Mouse (Mus musculus) naive thymus-derived CD4-positive, alpha-beta T cell, adult 2 months (primary cell): ENCODE measurements around the gene Fam234a.
"Not testable (repeated sequence)": the region's sequence is repeated elsewhere in the genome, so short reads cannot be mapped to it uniquely, and the experiment has no call there.

Experiments
- DNase-seq: peaks from one replicate; pipeline ENCODE4 v3.0.0-alpha.2; 2011; ENCODE audit warnings: low read depth

The Fam234a gene

DNA sequence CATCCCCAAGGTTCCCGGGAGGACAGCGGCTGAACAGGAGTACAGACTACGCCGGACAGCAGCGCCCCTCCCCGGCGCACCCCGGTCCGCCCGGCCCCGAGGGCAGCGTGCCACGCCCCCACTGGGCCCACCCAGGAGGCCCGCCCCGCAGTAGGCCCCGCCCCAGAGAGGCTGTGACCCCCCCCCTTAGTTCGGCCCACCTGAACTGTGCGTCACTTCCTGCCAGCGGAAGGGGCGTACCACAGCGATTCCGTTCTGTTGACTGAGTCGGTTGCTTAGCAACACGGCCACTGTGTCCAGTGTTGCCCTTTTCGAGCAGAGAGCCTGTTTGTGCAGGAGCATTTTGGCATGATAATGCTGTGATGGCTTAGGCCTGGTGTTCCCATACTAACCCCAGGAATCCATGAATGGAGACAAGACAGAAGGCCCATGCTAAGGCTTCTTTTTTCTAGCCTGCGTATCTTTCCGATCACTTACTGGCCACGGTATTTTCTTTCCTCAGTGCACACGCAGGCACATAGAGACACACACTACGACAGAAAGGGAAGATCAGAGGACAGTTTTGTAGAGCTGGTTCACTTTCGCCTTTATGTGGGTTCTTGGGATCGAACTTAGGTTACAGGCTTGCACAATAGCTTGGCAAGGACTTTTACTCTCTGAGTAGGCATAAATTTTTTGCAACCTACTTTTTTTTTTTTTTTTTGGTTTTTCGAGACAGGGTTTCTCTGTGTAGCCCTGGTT lies at the start of gene Fam234a:
Fam234a (minus strand) TSS at position 142 of the 741 bp plus-strand sequence.
- peak; percentile 96 for DNase-seq

DNA sequence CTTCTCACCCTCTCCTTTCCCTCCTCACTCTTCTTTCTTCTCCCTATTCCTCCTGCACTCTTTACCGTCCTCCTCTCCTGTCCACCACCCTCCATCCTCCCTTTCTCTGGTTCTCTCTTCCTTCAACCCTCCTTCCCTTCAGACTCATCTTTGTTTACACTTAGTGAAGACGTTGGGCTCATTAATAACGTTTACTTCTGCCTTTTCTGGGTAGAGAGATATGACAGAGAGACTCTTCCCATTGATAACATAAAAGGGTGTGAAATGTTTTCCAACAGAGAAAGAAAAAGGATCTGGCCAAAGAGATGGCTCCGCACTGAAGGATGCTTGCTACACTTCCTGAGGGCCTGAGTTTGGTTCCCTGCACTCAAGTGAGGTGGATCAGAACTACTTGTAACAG lies 45.4 kb upstream of the Fam234a start:
- DNase-seq, result no peak

DNA sequence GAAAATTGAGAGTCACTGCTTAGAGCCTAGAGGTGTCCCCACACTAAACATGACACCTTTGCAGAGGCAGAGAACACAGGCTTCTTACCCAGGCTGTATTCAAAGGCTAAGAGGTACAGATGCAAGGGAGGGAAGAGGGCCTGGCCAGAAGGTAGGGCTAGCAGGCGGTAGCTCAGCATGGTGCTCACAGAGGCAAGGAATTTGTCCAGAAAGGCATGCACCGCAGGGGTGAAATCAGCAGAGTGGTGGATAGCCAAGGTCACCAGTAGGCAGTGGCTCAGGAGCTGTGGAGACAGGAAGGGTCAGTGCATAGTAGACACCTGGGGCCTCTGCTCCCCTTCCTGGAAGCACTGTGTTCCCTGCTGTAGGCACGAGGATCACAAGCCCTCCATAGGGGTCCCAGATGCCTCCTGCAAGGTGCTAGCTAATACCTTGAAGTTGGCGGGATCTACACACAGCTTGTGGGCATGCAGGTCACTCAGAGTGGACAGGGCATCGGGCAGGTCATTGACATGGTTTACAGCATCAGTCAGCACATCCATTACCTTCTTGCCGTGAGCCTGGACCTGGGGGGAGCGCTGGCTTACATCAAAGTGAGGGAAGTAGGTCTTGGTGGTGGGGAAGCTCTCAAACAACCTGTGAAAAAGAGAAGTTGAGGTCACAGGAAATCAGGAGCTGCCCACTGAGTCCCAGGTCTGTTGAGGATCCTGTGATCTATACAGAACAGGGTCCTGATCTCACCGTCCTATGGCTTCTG lies 42.3 kb upstream of the Fam234a start:
- DNase-seq, result no peak

DNA sequence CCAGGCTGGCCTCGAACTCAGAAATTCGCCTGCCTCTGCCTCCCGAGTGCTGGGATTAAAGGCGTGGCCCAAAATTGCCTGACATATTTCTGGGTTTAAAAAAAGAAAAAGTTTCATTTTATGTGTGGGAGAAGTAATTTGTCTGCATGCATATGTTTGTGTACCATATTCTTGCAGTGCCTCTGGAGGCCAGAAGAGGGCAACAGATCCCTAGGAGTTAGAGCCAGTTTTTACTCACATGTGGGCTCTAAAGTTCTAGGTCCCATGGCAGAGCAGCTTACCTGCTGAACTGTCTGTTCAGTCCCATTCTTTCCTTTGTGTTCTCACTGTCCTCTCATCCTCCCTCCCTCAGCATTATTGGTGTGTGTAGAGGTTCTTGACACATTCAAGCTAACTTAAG lies 32.7 kb upstream of the Fam234a start:
- peak; percentile 70 for DNase-seq

DNA sequence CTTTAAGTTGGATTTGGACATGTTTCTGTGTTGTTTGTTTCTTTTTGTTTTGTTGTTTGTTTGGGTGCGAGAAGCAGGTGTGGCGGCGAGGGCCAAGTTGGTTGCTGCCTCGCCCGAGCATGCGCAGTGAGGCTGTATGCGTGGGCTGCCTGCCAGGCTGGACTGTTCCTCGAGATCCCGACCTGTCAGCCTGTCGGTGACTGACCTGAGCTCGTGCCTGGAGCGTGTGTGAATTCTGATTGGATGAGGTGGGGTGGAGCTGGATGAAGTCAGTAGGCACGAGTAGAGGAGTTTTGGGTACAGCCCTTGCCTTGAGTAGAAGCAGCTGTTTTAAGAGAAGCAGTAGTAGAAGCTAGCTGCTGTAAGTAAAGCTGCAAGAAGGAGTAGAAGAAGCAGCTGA lies 31.9 kb upstream of the Fam234a start:
- DNase-seq, result no peak

DNA sequence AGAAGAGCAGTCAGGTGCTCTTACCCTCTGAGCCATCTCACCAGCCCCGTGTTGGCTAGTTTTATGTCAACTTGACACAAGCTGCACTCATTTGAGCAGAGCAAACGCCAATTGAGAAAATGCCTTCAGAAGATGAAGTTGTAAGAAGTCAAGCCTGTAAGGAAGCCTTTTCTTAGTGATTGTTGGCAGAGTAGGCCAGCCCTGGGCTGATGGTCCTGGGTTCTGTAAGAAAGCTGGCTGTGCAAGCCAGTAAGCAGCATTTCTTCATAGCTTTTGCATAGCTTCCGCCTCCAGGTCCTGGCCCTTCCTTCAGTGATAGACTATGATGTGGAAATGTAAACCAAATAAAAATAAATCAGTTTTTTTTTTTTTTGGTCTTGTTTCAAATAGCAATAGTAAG lies 28.5 kb upstream of the Fam234a start:
- DNase-seq, result no peak

DNA sequence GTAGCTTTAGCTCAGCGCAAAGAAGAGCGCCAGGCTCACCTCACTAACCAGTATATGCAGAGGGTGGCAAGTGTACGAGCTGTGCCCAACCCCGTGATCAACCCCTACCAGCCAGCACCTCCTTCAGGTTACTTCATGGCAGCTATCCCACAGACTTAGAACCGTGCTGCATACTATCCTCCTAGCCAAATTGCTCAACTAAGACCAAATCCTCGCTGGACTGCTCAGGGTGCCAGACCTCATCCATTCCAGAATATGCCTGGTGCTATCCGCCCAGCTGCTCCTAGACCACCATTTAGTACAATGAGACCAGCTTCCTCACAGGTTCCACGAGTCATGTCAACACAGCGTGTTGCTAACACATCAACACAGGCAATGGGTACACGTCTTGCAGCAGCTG lies 25.5 kb upstream of the Fam234a start:
- DNase-seq, result not testable (repeated sequence)

DNA sequence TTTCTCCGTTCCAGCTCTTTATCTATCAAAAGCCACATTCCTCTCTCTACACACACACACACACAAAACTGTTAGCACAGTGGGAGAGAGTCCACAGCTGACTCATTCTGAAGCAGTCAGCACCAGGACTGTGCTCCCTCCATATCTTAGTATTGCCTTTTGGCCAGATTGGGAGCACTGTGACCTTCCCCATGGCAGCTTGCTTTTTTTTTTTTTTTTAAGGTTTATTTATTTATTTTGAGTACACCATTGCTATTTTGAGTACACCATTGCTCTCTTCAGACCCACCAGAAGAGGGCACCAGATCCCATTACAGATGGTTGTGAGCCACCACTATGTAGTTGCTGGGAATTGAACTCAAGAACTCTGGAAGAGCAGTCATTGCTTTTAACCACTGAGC lies 24.8 kb upstream of the Fam234a start:
- DNase-seq, result peak; percentile 32

DNA sequence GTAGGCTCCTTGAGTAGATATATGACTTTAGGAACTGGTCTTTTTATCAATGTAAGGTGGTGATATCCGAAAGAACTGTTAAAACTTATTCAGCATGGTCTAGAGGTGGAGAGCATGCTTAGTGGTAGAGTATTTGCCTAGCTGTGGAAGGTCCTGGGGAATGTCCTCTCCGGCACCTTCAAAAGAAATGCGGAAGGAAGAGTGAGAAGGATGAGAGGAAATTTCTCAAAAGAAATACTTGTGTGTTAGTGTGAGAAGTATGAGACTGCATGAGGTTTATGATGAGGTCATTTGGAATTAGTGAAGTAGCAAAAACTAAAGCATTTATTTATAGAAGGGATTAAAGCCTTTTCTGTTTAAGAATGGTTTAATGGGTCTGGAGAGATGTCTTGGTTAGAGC lies 18.3 kb upstream of the Fam234a start:
- DNase-seq, result no peak

DNA sequence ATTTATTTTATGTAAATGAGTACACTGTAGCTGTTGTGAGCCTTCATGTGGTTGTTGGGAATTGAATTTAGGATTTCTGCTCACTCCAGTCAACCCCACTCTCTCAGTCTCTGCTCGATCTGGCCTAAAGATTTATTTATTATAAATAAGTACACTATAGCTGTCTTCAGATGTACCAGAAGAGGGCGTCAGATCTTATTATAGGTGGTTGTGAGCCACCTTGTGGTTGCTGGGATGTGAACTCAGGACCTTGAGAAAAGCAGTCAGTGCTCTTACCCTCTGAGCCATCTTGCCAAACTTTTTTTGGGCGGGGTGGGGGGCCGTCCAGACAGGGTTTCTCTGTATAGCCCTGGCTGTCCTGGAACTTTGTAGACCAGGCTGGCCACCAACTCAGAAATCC lies 17.8 kb upstream of the Fam234a start:
- peak; percentile 38 for DNase-seq

DNA sequence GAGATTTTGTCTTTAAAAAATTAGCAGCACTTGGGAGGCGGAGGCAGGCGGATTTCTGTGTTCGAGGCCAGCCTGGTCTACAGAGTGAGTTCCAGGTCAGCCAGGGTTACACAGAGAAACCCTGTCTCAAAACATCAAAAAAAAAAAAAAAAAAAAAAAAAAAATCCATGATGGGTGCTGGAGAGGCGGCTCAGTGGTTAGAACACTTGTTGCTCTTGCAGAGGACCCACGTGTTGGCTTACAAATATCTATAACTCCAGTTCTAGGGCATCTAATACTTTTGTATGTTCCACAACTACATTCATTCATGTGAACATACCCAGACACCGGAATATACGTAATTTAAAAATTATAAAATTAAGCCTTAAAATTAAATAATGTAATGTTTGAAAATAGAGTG lies 11.3 kb upstream of the Fam234a start:
- no peak for DNase-seq

DNA sequence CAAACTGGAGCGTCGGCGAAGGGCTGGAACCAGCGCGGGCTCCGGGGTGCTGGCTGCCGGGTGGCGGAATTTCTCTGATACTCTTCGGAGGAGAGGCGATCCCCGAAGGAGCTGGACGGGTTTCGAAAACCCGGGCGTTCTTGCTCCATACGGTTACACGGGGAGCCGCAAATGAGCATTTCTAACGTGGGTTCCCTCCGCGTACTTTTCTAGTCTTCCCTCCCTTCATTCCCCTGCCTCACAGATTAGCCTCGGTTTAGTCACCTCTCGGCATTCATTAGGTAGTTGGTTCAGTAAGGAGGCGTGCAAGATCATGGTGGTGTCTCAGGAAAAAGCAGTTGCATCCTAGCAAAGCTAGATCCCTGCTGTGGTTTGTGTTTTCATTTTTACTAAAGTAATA lies 9.4 kb upstream of the Fam234a start:
- DNase-seq, result no peak

DNA sequence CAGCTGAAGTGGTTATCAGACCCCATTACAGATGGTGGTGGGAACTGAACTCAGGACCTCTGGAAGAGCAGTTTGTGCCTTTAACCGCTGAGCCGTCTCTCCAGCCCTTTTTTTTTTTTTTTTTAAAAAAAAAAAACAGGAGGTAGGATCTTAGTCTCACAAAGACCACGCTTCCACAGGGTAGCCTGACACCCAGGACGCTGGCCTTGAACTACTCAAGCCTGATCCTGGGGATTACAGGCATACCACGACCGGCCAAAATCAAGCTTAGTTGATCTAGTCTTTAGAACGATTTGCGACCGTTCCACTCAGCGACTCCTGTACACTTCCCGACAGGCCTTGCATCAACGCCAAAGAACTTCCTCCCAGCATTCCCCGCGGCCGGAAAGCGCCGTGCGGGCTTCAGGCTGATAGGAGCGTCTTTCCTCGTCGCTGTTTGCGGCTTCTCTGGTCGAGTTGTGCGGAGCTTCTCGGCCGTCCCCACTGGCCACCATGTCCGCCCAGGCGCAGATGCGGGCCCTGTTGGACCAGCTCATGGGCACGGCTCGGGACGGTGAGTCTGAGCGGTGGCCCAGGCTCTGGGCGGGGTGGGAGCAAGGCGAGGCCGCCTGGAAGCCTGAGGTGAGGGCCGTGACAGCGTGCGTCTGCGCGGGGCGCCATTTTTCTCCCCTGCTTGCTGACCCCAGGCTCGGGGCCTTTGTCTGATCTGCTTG lies 8.7 kb upstream of the Fam234a start, which contains the start of gene Luc7l:
Luc7l (plus strand) TSS at position 358 of the 713 bp plus-strand sequence.
- peak; percentile 92 for DNase-seq

DNA sequence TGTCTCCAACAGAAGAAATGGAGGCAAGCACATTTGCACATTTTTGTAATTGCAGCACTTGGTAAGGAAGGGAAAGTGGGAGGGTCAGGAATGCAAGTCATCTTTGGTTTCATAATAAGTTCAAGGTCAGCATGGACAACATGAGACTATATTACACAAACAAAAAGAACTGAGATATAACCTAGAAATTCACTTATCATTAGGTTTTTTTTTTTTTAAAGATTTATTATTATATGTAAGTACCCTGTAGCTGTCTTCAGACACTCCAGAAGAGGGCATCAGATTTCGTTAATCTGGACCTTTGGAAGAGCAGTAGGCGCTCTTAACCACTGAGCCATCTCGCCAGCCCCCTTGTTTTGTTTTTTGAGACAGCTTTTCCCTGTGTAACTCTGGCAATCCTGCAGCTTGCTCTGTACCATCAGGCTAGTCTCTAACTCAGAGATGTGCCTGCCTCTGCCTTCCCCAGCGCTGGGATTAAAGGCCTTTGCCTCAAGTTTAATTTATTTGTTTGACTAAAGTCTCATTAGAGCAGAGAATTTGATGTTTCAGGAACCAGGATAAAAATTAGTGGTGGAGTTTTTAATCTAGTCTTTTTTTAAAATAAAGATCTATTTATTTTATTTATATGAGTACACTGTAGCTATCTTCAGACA lies 8.0 kb upstream of the Fam234a start:
- no peak for DNase-seq

DNA sequence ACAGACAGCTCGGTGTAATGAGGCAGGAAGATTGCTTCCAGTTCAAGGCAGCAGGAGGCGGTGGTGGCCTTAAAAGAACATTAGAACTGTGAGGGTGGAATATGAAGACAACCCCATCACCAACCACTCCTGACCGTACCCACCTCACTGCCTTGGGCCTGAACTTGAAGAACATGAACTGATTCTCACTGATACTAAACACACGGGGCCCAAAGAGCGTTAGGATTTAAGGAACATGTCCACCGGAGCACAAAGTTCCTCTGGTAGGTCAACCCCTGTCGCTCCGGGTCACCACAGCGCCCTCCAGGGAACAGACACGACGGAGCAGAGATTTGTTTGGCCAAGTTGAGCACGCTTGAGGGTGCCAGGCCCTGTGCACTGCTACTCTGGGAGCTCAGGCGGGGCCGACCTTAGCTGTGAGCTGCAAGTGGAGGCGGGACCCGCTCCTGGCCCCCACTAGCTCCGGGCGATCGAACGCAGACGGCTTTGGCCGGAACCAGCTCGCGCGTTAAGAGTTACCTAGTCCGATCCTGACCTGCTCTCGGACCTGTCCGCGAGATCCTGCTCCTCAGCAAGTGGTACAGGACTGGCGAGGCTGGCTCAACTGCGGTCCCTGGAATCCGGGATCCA lies 456 bp downstream of the Fam234a start:
- peak; percentile 83 for DNase-seq

DNA sequence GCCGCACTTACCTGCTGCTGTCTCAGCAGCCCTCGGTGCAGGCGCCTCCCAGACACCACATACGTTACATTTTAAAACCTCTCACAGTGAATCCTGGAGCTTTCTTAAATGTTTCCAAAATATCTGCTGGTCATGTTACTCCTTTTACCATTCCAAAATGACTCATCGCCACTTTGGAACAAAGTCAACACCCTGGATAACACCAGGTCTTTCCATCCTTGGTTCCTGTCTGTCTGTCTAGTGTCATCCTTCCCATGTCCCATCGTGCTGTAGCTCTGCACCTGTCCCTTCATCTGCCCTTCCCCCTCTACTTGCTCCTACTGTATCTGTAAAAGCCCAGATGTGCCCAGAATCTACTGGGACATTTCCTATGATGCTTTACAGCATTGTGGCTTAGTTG lies 3.1 kb downstream of the Fam234a start:
- no peak for DNase-seq

DNA sequence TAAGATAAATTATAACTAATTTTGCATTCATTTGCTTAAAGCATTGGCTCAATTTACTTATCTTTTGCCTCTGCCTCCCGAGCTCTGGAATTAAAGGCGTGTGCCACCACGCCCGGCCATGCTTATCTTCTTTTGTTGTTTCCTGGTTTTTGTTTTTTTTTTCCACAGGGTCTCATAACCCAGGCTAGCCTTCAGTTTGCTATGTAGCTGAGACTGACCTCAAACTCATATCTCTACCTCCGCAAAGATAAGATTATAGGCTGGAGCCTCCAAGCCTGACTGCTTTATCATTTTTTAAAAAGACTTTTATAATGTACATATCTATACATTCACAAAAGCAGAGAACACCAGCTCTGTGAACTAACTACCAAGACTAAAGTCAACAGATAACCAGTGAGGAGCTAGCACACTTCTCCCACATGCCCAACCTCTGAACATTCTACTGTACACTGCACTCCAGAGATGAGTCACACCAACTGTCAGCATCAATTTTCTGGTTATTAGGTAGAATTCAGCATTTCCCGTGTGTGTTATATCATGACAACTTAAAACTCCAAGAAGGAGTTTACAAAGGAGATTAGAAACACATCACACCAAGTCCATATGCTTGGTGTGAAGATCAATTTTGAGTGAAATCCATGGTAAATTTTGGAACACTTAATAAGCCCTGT lies 3.8 kb downstream of the Fam234a start:
- DNase-seq, result no peak

DNA sequence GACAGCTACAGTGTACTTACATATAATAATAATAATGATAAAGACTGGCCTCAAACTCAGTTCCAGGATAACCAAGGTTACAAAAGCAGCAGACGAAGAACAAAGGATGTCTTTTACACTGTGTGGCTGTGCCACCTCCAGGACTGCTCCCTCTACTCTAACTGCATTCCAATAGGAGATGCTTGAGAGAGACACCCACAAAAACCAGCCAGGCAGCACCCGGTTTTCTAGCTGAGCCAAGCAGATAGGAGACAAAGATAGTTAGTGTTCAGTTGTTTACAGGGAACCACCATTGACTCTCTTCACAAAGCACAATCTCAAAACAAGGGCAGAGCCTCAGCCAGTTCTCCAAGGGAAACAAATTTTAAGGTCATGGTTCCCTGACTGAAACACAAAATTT lies 4.5 kb downstream of the Fam234a start:
- no peak for DNase-seq

DNA sequence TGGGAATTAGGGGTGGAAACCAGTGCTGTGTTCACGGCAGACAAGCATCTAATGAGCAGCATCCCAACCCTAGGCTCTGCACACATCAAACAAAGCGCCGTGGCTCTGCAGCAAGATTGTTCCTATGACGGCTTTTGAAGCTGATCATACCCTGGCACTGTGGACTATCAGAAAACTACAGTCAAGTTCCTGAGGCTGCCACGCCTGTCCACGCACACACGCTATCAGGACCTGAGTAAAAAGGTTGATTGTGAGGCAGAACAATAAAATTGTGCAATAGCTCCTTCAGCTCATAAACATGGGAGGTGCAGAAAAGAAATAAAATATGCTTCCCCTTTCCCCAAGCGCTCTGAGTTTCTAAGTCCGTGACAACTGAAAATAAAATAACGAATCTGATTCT lies 6.4 kb downstream of the Fam234a start:
- DNase-seq, result no peak

DNA sequence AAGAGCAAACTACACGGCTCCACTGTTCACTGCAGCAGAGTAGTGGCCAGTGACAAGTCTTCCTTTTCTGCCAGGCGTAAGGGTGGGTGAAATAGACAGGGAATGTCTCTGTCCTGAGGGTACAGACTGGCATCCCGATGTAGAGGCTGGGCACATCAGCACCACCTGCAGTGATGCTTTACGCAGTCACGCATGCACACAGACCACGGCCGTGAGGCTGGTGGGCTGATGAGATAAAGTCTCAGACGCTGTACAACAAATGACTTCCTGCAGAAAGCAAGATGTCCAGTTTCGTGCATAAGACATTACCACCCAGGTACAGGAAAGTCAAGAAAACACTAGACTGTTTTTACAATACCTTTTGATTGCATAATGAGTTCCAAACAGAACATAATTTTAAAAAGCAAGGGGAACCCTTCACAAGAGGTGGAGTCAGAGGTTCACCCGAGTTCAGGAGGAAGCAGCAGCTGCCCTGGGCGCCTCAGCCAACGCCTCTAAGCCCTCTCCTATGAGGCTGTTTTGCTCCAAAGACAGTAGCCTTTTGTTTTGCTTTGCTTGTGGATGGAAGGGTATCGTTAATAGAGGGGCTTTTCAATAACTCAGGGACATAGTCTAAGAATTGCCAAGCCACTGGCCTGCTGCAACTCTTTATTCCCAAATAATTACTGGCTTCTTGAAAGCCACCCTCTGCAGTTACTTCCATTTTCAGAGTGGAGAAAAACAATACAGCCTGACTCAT lies 8.8 kb downstream of the Fam234a start:
- no peak for DNase-seq

DNA sequence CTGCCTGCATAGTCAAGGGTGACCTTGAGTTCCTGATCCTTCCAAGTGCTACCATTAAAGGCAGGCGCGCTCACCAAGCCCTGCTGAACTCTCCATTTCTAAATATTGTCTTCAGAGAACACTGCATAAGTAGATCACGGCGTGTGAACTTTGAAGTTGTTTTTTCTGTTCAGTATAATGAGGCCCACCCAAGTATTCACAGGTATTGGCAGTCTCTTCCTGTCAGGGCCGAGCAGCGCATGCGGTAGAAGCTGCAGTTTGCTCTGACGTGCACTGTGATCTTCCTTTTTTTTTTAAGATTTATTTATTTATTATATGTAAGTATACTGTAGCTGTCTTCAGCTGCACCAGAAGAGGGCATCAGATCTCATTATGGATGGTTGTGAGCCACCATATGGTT lies 9.7 kb downstream of the Fam234a start:
- peak; percentile 64 for DNase-seq
